Mouse (Mus musculus): ENCODE measurements around the gene 2310007B03Rik. TPM values are rescaled to one million over a fixed set of nuclear protein-coding genes. Genes with fewer than 3 reads are reported as not detected.
"Not testable (repeated sequence)": the region's sequence is repeated elsewhere in the genome, so short reads cannot be mapped to it uniquely, and the experiment has no call there.

Gene 2310007B03Rik
- polyA plus RNA-seq (2014; fragmentation: Nextera tagmentation; extraction: Ambion mirVana), result 0.57 TPM in 1 of 2 replicates, not detected in the other

GRCm38 (mm10) chr1:93160501-93161133 is at the start of gene 2310007B03Rik:
Gene 2310007B03Rik, minus strand, starts transcription at chr1:93160948.
- no peak within 1 kb of the TSS for H3K4me3 ChIP-seq (ENCODE audit: low read depth, low read length)
- H3K27ac ChIP-seq (ENCODE audit: low read depth, low read length), result no peak within 1 kb of the TSS
- no peaks in the 10 kb centered on the region for H3K36me3 ChIP-seq (ENCODE audit: control insufficient read depth, insufficient read depth, low read length)
- 76% methylated on average over 8 of the region's 8 CpGs for WGBS
- H3K9me3 ChIP-seq (ENCODE audit: control insufficient read depth, low read length), result no peaks in the 10 kb centered on the region
- no peak for ATAC-seq (ENCODE audit: insufficient read depth, low FRiP score, low TSS enrichment)
- H3K4me1 ChIP-seq (ENCODE audit: control insufficient read depth, insufficient read depth, low read length), result no peaks in the 10 kb centered on the region
- DNase-seq (ENCODE audit: low spot score), result no peak
- no peaks in the 10 kb centered on the region for H3K27me3 ChIP-seq (ENCODE audit: control insufficient read depth, insufficient read depth, low read length)
- H3K9ac ChIP-seq (ENCODE audit: low read length), result no peak within 1 kb of the TSS
- H3K4me2 ChIP-seq (ENCODE audit: low read depth), result no peak within 1 kb of the TSS

DNA sequence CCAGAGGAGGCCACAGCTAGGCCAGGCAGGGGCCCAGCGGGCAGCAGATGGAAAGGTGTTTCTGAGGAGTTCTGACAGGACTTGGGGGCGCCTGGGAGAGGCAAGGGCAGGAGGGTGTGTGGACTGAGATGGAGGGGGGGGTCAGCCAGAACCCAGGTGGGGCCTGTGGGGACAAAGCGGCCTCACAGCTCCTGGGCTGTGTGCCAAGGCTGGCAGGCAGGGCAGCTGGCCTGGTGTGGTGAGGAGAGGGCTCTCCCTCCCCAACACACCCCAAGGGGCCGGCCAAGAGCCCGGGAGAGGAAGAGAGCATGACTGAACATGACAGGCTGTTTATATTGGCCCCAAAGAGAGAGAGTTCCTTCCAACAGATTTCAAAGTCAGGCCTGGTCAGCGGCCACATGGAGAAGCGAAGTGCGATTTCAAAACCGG is 49.5 kb upstream of the 2310007B03Rik start:
- H3K4me2 ChIP-seq (ENCODE audit: low read depth), result no peak overlapping the region
- no peak overlapping the region for H3K4me3 ChIP-seq (ENCODE audit: low read depth, low read length)
- ATAC-seq (ENCODE audit: insufficient read depth, low FRiP score, low TSS enrichment), result no peak
- H3K36me3 ChIP-seq (ENCODE audit: control insufficient read depth, insufficient read depth, low read length), result no peaks in the 10 kb centered on the region
- no peaks in the 10 kb centered on the region for H3K9me3 ChIP-seq (ENCODE audit: control insufficient read depth, low read length)
- H3K27ac ChIP-seq (ENCODE audit: low read depth, low read length), result no peak overlapping the region
- no peaks in the 10 kb centered on the region for H3K27me3 ChIP-seq (ENCODE audit: control insufficient read depth, insufficient read depth, low read length)
- WGBS, result 57% methylated on average over 9 of the region's 9 CpGs
- peaks cover 9% of the 10 kb centered on the region; the same call in 1 of the 2 replicates for H3K4me1 ChIP-seq (ENCODE audit: control insufficient read depth, insufficient read depth, low read length)
- no peak overlapping the region for H3K9ac ChIP-seq (ENCODE audit: low read length)
- no peak for DNase-seq (ENCODE audit: low spot score)

DNA sequence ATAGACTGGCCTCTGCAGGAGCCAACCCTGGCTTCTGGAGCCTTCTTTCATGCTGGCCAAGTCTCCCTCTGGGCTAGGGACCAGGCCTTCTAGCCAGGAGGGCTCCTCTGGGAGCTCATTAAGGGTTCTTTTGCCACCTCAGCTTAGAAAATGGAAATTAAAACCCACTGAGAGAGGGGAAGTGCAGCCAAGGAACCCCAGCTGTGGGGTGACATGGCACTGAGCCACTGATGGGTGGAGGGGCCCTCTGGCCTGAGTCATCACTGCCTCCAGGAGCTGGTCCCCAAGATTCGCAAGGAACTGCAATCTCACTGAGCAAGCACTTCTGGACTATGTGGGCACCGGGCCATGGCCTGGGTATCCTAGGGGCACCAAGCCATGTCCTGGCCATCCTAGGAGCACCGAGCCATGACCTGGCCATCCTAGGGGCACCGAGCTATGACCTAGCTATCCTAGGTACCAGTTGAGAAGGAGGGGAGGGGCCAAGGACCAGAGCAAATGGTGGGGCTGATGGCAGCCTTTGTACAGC is 46.9 kb upstream of the 2310007B03Rik start:
- no peak for ATAC-seq (ENCODE audit: insufficient read depth, low FRiP score, low TSS enrichment)
- 88% methylated on average over 4 of the region's 4 CpGs for WGBS
- no peak overlapping the region for H3K4me3 ChIP-seq (ENCODE audit: low read depth, low read length)
- no peaks in the 10 kb centered on the region for H3K27me3 ChIP-seq (ENCODE audit: control insufficient read depth, insufficient read depth, low read length)
- no peak overlapping the region for H3K27ac ChIP-seq (ENCODE audit: low read depth, low read length)
- no peaks in the 10 kb centered on the region for H3K4me1 ChIP-seq (ENCODE audit: control insufficient read depth, insufficient read depth, low read length)
- no peak overlapping the region for H3K9ac ChIP-seq (ENCODE audit: low read length)
- no peak for DNase-seq (ENCODE audit: low spot score)
- H3K4me2 ChIP-seq (ENCODE audit: low read depth), result no peak overlapping the region
- no peaks in the 10 kb centered on the region for H3K9me3 ChIP-seq (ENCODE audit: control insufficient read depth, low read length)
- no peaks in the 10 kb centered on the region for H3K36me3 ChIP-seq (ENCODE audit: control insufficient read depth, insufficient read depth, low read length)

DNA sequence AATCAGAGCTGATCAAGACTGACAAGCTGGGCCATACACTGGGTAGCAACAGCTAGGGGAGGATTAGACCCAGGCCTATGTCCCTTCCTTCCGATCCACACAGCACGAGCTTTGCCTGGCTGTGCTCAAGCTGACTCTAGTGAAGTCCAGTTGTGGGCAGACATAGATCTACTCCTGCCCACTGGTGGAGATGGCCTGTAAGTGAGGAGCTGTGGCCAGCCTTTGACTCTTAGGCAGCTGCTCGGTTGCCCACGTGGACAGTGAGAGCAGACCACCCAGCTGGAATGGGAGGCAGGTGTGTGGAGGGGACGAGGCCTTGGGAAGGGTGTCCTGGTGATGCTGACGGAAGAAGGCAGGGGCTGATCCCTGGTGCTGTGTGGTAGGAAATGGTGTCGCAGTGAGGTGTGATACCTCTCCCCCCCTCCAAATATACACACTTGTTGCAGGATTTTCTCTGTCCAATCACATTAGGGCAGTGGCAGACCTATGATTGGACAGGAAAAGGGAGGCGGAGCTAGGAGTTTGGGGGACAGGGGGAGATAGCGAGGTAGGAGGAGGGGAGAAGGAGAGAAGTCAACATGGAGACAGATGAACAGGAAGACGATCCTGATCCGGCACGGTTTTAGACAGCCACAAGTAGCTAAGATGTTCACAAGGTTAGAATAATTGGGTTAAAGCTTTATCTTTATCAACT is 45.7 kb upstream of the 2310007B03Rik start:
- WGBS, result 65% methylated on average over 12 of the region's 12 CpGs
- H3K4me3 ChIP-seq (ENCODE audit: low read depth, low read length), result no peak overlapping the region
- H3K4me1 ChIP-seq (ENCODE audit: control insufficient read depth, insufficient read depth, low read length), result no peaks in the 10 kb centered on the region
- H3K9ac ChIP-seq (ENCODE audit: low read length), result no peak overlapping the region
- H3K27ac ChIP-seq (ENCODE audit: low read depth, low read length), result no peak overlapping the region
- no peak overlapping the region for H3K4me2 ChIP-seq (ENCODE audit: low read depth)
- ATAC-seq (ENCODE audit: insufficient read depth, low FRiP score, low TSS enrichment) (no peak), DNase-seq (ENCODE audit: low spot score) (no peak)
- no peaks in the 10 kb centered on the region for H3K9me3 ChIP-seq (ENCODE audit: control insufficient read depth, low read length)
- H3K36me3 ChIP-seq (ENCODE audit: control insufficient read depth, insufficient read depth, low read length), result no peaks in the 10 kb centered on the region
- H3K27me3 ChIP-seq (ENCODE audit: control insufficient read depth, insufficient read depth, low read length), result no peaks in the 10 kb centered on the region

GRCm38 (mm10) chr1:93197916-93198315 is 37.2 kb upstream of the 2310007B03Rik start:
- H3K4me1 ChIP-seq (ENCODE audit: control insufficient read depth, insufficient read depth, low read length), result no peaks in the 10 kb centered on the region
- H3K9me3 ChIP-seq (ENCODE audit: control insufficient read depth, low read length), result no peaks in the 10 kb centered on the region; the same call in 1 of the 2 replicates
- no peak overlapping the region for H3K4me3 ChIP-seq (ENCODE audit: low read depth, low read length)
- no peaks in the 10 kb centered on the region for H3K27me3 ChIP-seq (ENCODE audit: control insufficient read depth, insufficient read depth, low read length)
- no peak overlapping the region for H3K9ac ChIP-seq (ENCODE audit: low read length)
- H3K36me3 ChIP-seq (ENCODE audit: control insufficient read depth, insufficient read depth, low read length), result no peaks in the 10 kb centered on the region
- no peak for ATAC-seq (ENCODE audit: insufficient read depth, low FRiP score, low TSS enrichment)
- no peak for DNase-seq (ENCODE audit: low spot score)
- 82% methylated on average over 3 of the region's 3 CpGs for WGBS
- H3K4me2 ChIP-seq (ENCODE audit: low read depth), result no peak overlapping the region
- no peak overlapping the region for H3K27ac ChIP-seq (ENCODE audit: low read depth, low read length)

GRCm38 (mm10) chr1:93197454-93197853 is 36.7 kb upstream of the 2310007B03Rik start:
- not testable (repeated sequence) for H3K9ac ChIP-seq (ENCODE audit: low read length); ATAC-seq (ENCODE audit: insufficient read depth, low FRiP score, low TSS enrichment); H3K27ac ChIP-seq (ENCODE audit: low read depth, low read length); H3K36me3 ChIP-seq (ENCODE audit: control insufficient read depth, insufficient read depth, low read length); H3K4me3 ChIP-seq (ENCODE audit: low read depth, low read length); H3K4me1 ChIP-seq (ENCODE audit: control insufficient read depth, insufficient read depth, low read length); H3K27me3 ChIP-seq (ENCODE audit: control insufficient read depth, insufficient read depth, low read length); DNase-seq (ENCODE audit: low spot score); H3K4me2 ChIP-seq (ENCODE audit: low read depth); H3K9me3 ChIP-seq (ENCODE audit: control insufficient read depth, low read length)
- 91% methylated on average over 2 of the region's 2 CpGs for WGBS

GRCm38 (mm10) chr1:93194961-93195360 is 34.2 kb upstream of the 2310007B03Rik start:
- Histone ChIP-seq H3K27ac (ENCODE audit: low read depth, low read length) (no peak overlapping the region), H3K9ac (ENCODE audit: low read length) (no peak overlapping the region), H3K36me3 (ENCODE audit: control insufficient read depth, insufficient read depth, low read length) (no peaks in the 10 kb centered on the region), H3K27me3 (ENCODE audit: control insufficient read depth, insufficient read depth, low read length) (0 out of 2 replicates have a peak, but pooled peaks cover 4% of the 10 kb centered on the region), H3K4me2 (ENCODE audit: low read depth) (no peak overlapping the region), H3K4me3 (ENCODE audit: low read depth, low read length) (no peak overlapping the region), H3K9me3 (ENCODE audit: control insufficient read depth, low read length) (no peaks in the 10 kb centered on the region; the same call in 1 of the 2 replicates), H3K4me1 (ENCODE audit: control insufficient read depth, insufficient read depth, low read length) (no peaks in the 10 kb centered on the region)
- 85% methylated on average over 3 of the region's 3 CpGs for WGBS
- DNase-seq (ENCODE audit: low spot score) (no peak), ATAC-seq (ENCODE audit: insufficient read depth, low FRiP score, low TSS enrichment) (no peak)

DNA sequence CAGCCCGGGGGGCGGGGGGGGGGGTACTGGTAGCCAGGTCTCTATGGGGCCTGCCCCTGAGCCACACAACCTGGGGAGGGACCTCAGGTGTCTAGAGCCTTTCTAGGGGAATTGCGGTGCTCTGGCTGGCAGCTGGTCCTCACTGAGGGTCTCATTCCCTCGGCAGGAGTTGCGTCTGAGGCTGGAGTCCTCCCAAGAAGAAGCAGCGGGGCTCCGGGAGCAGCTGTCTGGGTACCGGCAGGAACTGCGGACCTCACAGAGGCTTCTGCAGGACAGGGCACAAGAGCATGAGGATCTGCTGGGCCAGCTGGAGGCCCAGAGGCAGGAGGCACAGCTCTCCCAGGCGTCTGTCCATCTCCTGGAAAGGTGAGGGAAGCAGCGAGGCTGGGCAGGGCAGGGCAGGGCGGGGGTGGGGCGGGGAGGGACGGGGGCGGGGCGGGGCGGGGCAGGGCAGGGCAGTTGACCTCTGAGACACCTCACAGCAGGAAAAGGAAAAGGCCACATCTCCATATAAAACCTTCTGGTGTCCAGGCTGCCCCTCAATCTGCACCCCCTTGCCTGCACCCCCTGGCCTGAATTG is 30.1 kb upstream of the 2310007B03Rik start:
- H3K4me1 ChIP-seq (ENCODE audit: control insufficient read depth, insufficient read depth, low read length), result no peaks in the 10 kb centered on the region
- no peak for ATAC-seq (ENCODE audit: insufficient read depth, low FRiP score, low TSS enrichment)
- H3K4me2 ChIP-seq (ENCODE audit: low read depth), result peak overlapping the region; percentile 20; the same call in 1 of the 2 replicates
- no peak overlapping the region for H3K27ac ChIP-seq (ENCODE audit: low read depth, low read length)
- no peaks in the 10 kb centered on the region for H3K9me3 ChIP-seq (ENCODE audit: control insufficient read depth, low read length)
- H3K27me3 ChIP-seq (ENCODE audit: control insufficient read depth, insufficient read depth, low read length), result 0 out of 2 replicates have a peak, but pooled peaks cover 4% of the 10 kb centered on the region
- H3K36me3 ChIP-seq (ENCODE audit: control insufficient read depth, insufficient read depth, low read length), result no peaks in the 10 kb centered on the region
- H3K4me3 ChIP-seq (ENCODE audit: low read depth, low read length), result no peak overlapping the region
- no peak for DNase-seq (ENCODE audit: low spot score)
- WGBS, result 5% methylated on average over 9 of the region's 17 CpGs
- H3K9ac ChIP-seq (ENCODE audit: low read length), result no peak overlapping the region

Measured in neural tube, embryonic 11.5 days (tissue).